Mouse (Mus musculus) embryonic facial prominence, embryonic 11.5 days (tissue): ENCODE results near the gene B3gat1. TPM values are rescaled to one million over a fixed set of nuclear protein-coding genes. Genes with fewer than 3 reads are reported as not detected.

ENCODE experiments used
- ATAC-seq: fragments of 200-750 bp; cut with Nextera tagmentation; replicated peaks from 2 replicates; pipeline ENCODE4 v1.8.0; 2017; ENCODE audit warnings: low read depth; ENCODE audit not compliant: insufficient number of reproducible peaks, low FRiP score, low TSS enrichment
- DNase-seq: peaks from one replicate; pipeline ENCODE4 v3.0.0-alpha.2; 2015; ENCODE audit warnings: low spot score
- H3K27ac ChIP-seq: fragments of 300-500 bp; sonication (generic); replicated peaks from 2 replicates; pipeline ENCODE4 v1.5.1; 2014; ENCODE audit warnings: mild to moderate bottlenecking, low read depth, low read length, control low read depth
- H3K27me3 ChIP-seq: fragments of 300-500 bp; sonication (generic); 2 replicates; pipeline ENCODE4 v1.6.1; 2014; ENCODE audit warnings: mild to moderate bottlenecking, low read length, moderate library complexity, mixed read lengths; ENCODE audit not compliant: control insufficient read depth, insufficient read depth
- H3K36me3 ChIP-seq: fragments of 300-500 bp; sonication (generic); replicated peaks from 2 replicates; pipeline ENCODE4 v1.6.1; 2014; ENCODE audit warnings: low read depth, mild to moderate bottlenecking, low read length, moderate library complexity, mixed read lengths; ENCODE audit not compliant: control insufficient read depth, insufficient read depth
- H3K4me1 ChIP-seq: fragments of 300-500 bp; sonication (generic); 2 replicates; pipeline ENCODE4 v1.6.1; 2014; ENCODE audit warnings: low read length, mixed read lengths; ENCODE audit not compliant: control insufficient read depth, insufficient read depth
- H3K4me2 ChIP-seq: fragments of 300-500 bp; sonication (generic); 2 replicates; pipeline ENCODE4 v1.6.1; 2014; ENCODE audit warnings: low read depth, mild to moderate bottlenecking, control low read depth, low read length, moderate library complexity
- H3K4me3 ChIP-seq: fragments of 300-500 bp; sonication (generic); 2 replicates; pipeline ENCODE4 v1.5.1; 2014; ENCODE audit warnings: low read depth, low read length, control low read depth
- H3K9ac ChIP-seq: fragments of 300-500 bp; sonication (generic); replicated peaks from 2 replicates; pipeline ENCODE4 v1.6.1; 2014; ENCODE audit warnings: mild to moderate bottlenecking, control low read depth, low read length
- H3K9me3 ChIP-seq: fragments of 300-500 bp; sonication (generic); replicated peaks from 2 replicates; pipeline ENCODE4 v1.6.1; 2016; ENCODE audit warnings: mild to moderate bottlenecking, low read length, inconsistent platforms, mixed read lengths; ENCODE audit not compliant: control insufficient read depth
- WGBS: fragments of 180-500 bp; shearing (Covaris S2); extraction: QIAGEN DNeasy Blood & Tissue Kit; methylation state at CpG from one replicate; pipeline ENCODE4 v1.1.7; 2014; 5-methylcytosine and 5-hydroxymethylcytosine counted together
- polyA plus RNA-seq: library from polyadenylated mRNA; unstranded; fragments of >200 nt; fragmentation: Nextera tagmentation; extraction: Ambion mirVana; gene quantifications from 2 replicates; pipeline ENCODE4 v1.2.1, GENCODE M21; 2014

The B3gat1 gene
- polyA plus RNA-seq, 1 experiment from 2014 or later: 1.3 TPM

DNA sequence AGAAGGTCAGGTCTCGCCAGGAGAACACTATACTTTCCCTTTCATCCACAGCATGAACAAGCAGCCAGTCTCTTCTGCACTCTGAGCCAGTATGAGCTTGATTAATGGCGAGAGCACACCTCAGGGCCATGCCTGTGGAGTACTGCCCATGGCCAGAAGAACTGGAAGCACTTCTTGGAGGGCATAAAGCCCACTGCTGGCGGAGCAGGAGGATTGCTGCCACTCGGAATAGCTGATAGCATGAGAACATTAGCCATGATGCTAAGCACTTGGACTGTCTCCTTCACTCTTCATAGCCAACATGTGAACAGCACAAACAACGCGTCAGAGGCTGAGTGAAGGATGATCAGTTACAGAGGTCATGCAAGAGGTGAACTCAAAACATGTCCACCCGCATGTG is 44.9 kb downstream of the B3gat1 start:
- no peak overlapping the region for H3K9ac ChIP-seq
- no peak overlapping the region for H3K27ac ChIP-seq
- H3K4me3 ChIP-seq: no peak overlapping the region
- ATAC-seq (no peak), DNase-seq (no peak)
- no peaks in the 10 kb centered on the region for H3K9me3 ChIP-seq
- H3K27me3 ChIP-seq: no peaks in the 10 kb centered on the region
- no peak overlapping the region for H3K4me2 ChIP-seq
- no peaks in the 10 kb centered on the region for H3K4me1 ChIP-seq
- WGBS: 78% methylated on average over 7 of the region's 7 CpGs
- no peaks in the 10 kb centered on the region for H3K36me3 ChIP-seq

DNA sequence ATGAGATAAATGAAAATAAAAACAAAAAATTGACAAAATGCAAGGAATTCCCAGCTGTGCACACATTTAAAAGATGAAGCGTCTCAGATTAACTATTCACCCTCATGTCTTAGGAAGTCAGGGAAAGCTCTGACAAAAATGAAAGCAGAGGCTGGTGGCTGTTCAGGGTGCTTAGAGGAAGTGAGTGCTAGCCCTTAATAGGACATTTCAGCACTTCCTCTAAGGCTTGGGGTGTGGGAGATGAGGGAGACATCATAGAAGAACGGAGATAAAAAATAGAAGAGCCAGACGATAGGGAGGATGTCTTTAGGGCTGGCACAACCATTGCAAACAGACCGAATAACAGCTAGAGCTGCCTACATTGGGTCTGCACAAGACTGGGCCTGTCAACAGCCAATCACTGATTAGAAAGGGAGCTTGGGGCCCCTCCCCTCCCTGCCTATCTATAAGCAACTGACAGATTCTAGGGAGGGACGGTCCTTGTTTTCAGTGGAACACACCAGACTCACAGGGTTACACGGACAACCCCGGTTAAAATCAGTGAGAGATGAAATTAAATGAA is 50.0 kb downstream of the B3gat1 start:
- ATAC-seq (no peak), DNase-seq (peak; percentile 4)
- Histone ChIP-seq H3K4me3 (no peak overlapping the region), H3K27ac (no peak overlapping the region), H3K27me3 (no peaks in the 10 kb centered on the region), H3K36me3 (no peaks in the 10 kb centered on the region), H3K9ac (no peak overlapping the region), H3K4me2 (no peak overlapping the region), H3K4me1 (no peaks in the 10 kb centered on the region), H3K9me3 (no peaks in the 10 kb centered on the region)
- 67% methylated on average over 7 of the region's 7 CpGs for WGBS

DNA sequence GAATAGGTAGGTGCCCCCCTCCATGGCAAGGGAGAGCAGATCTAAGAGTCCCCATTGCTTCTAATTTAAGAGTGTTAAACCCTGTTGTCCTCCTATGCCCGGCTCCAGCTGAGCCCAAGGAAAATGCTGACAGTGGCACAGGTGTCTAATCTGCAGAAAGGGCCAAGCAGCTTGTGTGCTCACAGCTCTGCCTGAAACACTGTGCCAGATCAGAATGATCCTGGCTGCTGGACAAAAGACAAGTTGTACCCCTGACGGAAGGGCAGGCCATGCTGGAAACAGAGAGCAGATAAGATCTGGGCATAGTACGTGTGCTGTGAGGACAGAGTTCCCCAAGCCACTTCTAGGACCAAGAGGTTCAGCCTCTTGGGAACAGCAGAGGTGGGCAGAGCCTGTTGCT is 59.3 kb downstream of the B3gat1 start:
- H3K27ac ChIP-seq: no peak overlapping the region
- H3K9me3 ChIP-seq: no peaks in the 10 kb centered on the region
- no peak overlapping the region for H3K4me3 ChIP-seq
- 75% methylated on average over 3 of the region's 3 CpGs for WGBS
- no peak overlapping the region for H3K4me2 ChIP-seq
- H3K27me3 ChIP-seq: no peaks in the 10 kb centered on the region
- no peaks in the 10 kb centered on the region for H3K36me3 ChIP-seq
- no peaks in the 10 kb centered on the region for H3K4me1 ChIP-seq
- DNase-seq (no peak), ATAC-seq (no peak)
- H3K9ac ChIP-seq: no peak overlapping the region

DNA sequence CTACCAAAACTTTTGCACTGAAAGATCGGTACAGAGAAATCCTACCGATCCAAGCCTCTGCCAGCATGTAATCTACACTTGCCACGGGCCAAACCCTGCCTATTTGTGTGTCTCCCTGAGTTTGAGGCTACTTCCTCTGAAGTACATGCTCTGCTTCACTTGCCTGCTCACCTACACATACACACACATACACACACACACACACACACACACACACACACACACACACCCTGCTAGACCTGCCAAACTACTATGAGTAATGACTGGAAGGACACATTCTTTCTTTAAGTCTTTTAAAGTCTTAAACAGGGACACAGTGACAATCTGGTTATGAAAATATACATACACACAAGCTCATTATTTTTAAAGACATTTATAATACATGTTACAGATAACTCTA is 64.7 kb downstream of the B3gat1 start:
- WGBS: 93% methylated on average over 3 of the region's 3 CpGs
- Histone ChIP-seq H3K9ac (no peak overlapping the region), H3K4me1 (no peaks in the 10 kb centered on the region), H3K27ac (no peak overlapping the region), H3K36me3 (no peaks in the 10 kb centered on the region), H3K27me3 (no peaks in the 10 kb centered on the region), H3K4me2 (no peak overlapping the region), H3K4me3 (no peak overlapping the region), H3K9me3 (no peaks in the 10 kb centered on the region)
- ATAC-seq (no peak), DNase-seq (no peak)

DNA sequence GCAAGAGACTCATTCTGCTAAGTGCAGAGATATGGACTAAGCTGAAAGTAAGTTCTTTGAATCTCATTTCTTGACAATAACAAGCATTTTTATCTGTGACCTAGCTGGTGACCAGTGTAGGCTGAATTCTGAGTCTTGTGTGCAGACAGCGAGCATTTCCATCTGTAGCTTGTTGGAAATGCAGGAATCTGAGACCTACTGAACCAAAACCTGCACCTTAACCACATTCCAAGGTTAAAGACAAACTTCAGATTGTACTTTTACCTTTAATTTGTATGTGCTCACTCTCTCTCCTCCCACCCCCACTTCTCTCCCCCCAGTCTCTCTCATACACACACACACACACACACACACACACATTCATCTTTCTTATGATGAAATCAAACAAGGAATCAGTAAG is 65.2 kb downstream of the B3gat1 start:
- no peak for ATAC-seq
- H3K4me1 ChIP-seq: no peaks in the 10 kb centered on the region

DNA sequence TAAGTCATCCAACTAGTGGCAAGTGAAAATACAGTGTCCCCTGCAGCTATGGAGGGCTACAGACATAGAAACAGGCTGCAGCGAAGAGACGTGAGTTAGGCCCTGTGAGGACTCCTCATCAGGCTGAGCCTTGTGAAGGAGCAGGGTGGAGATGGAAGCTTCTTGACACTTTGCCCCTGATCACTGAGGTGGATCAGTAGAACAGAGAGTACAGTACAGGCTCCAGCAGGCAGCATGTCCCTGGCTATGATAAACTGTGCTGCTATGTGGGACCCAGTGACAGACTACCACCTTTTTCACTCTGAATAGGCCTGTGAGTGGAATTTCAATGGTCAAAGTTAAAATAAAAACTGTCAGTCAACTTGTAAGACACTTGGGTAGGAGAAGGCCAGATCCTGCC is 66.8 kb downstream of the B3gat1 start:
- no peak overlapping the region for H3K4me2 ChIP-seq
- H3K27me3 ChIP-seq: no peaks in the 10 kb centered on the region
- no peaks in the 10 kb centered on the region for H3K36me3 ChIP-seq
- WGBS: 89% methylated on average over 2 of the region's 2 CpGs
- ATAC-seq (no peak), DNase-seq (no peak)
- H3K9ac ChIP-seq: no peak overlapping the region
- no peaks in the 10 kb centered on the region for H3K9me3 ChIP-seq
- H3K4me3 ChIP-seq: no peak overlapping the region
- H3K4me1 ChIP-seq: no peaks in the 10 kb centered on the region
- H3K27ac ChIP-seq: no peak overlapping the region

More for the DNA sequence above, 65.2 kb downstream of the B3gat1 start:
- no peak for DNase-seq
- Histone ChIP-seq H3K27me3 (no peaks in the 10 kb centered on the region), H3K4me3 (no peak overlapping the region), H3K9me3 (no peaks in the 10 kb centered on the region), H3K27ac (no peak overlapping the region), H3K4me2 (no peak overlapping the region), H3K9ac (no peak overlapping the region), H3K36me3 (no peaks in the 10 kb centered on the region)
- WGBS: 71% methylated on average over 1 of the region's 1 CpGs

DNA sequence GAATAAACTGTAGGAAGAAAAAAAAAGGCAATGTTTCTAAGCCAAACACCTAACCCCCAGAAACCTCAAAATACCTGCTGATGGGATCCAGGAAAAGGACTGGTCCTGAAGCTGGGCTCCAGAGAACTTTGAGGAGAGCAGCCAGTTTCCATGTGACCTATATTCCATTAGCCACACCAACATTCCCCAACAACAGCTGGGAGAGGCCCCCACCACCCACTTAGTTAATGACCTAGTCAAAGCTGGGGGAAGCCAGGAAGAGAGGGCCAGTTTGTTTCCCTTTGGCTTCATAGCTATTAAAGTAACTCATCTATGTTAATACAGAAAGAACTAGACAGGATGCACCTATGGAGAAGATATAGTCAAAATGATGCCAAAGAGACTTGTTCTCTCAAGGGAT is 70.8 kb downstream of the B3gat1 start:
- no peak overlapping the region for H3K9ac ChIP-seq
- no peaks in the 10 kb centered on the region for H3K27me3 ChIP-seq
- H3K4me3 ChIP-seq: no peak overlapping the region
- no peaks in the 10 kb centered on the region for H3K4me1 ChIP-seq
- no peaks in the 10 kb centered on the region for H3K9me3 ChIP-seq
- no peak overlapping the region for H3K27ac ChIP-seq
- no peaks in the 10 kb centered on the region for H3K36me3 ChIP-seq
- DNase-seq (no peak), ATAC-seq (no peak)
- no peak overlapping the region for H3K4me2 ChIP-seq

DNA sequence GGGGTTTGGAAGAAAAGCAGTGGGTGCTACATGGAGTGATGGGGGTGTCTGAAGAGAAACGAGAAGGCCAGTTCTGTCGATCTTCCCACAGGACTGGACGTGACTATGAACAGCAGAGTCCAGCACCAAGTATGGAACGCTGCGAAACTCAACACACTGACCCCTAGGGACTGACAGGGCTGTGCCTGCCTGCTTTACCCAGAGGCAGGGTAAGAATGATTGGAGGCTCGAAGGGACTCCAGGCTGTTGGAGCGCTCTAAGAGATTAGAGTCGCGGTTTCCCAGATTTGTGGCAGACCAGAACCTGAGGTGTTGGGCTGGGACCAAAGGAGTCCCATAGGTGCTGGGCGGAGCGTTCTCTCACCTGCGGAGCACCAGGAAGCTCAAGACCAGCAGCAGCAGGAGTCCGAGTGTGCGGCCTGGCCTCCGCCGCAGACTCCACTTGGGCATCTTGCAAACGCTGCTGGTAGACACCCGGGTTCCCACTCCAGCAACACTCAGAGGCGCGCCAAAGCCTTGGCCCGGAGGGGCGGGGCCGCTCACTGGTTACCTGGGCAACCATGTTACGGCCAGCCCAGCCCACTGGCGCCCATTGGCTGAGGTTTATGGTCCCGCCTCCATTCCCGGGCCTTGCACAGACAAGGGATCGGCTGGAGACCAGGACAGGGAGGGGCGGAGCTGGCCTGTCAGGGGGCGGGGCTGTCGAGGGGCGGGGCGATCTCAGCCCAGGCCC is 72.6 kb downstream of the B3gat1 start, which contains the start of gene Glb1l2:
Gene Glb1l2 (minus strand): TSS at position 534 of the 732 bp plus-strand sequence.
- no peaks in the 10 kb centered on the region for H3K9me3 ChIP-seq
- H3K4me2 ChIP-seq: peak within 1 kb of the TSS; percentile 52
- 2% methylated on average over 33 of the region's 33 CpGs for WGBS
- H3K9ac ChIP-seq: peak within 1 kb of the TSS; percentile 67
- H3K27ac ChIP-seq: no peak within 1 kb of the TSS
- H3K36me3 ChIP-seq: no peaks in the 10 kb centered on the region
- DNase-seq (peak; percentile 98), ATAC-seq (peak; percentile 100)
- H3K27me3 ChIP-seq: no peaks in the 10 kb centered on the region
- H3K4me1 ChIP-seq: no peaks in the 10 kb centered on the region
- peak within 1 kb of the TSS; percentile 45 for H3K4me3 ChIP-seq
